Mouse (Mus musculus) liver, embryonic 14.5 days (tissue): ENCODE measurements around the gene Slc26a6. TPM values are rescaled to one million over a fixed set of nuclear protein-coding genes. Genes with fewer than 3 reads are reported as not detected.

Experiments used
- ATAC-seq: fragments of 200-750 bp; cut with Nextera tagmentation; 2 replicates; pipeline ENCODE4 v1.8.0; 2017; ENCODE audit warnings: moderate number of reproducible peaks, mild to moderate bottlenecking, moderate library complexity; ENCODE audit not compliant: insufficient read depth
- DNase-seq, 3 experiments: peaks; one replicate each; pipeline ENCODE4 v3.0.0-alpha.2; 2012 to 2013; ENCODE audit warnings: low read depth in 3 of 3, low spot score in 3 of 3
- H3K27ac ChIP-seq: fragments of 300-500 bp; sonication (generic); 2 replicates; pipeline ENCODE4 v1.5.1; 2014; ENCODE audit warnings: moderate library complexity, mild to moderate bottlenecking, control low read depth, inconsistent platforms
- H3K27me3 ChIP-seq: fragments of 300-500 bp; sonication (generic); 2 replicates; pipeline ENCODE4 v1.6.1; 2014; ENCODE audit warnings: mild to moderate bottlenecking, low read length, moderate library complexity; ENCODE audit not compliant: control insufficient read depth, insufficient read depth
- H3K36me3 ChIP-seq: fragments of 300-500 bp; sonication (generic); replicated peaks from 2 replicates; pipeline ENCODE4 v1.6.1; 2014; ENCODE audit warnings: low read depth; ENCODE audit not compliant: control insufficient read depth, insufficient read depth
- H3K4me1 ChIP-seq, 2 experiments: fragments of 200-500 bp in 1 of 2; fragments of 300-500 bp in 1 of 2; sonication (generic) in 1 of 2; replicated peaks; 2 replicates each; pipeline ENCODE4 v1.6.1; 2012 to 2014; ENCODE audit warnings: antibody characterized with exemption in 1 of 2, inconsistent platforms in 1 of 2, low read length in 1 of 2; ENCODE audit not compliant: control insufficient read depth in 2 of 2, insufficient read depth in 2 of 2
- H3K4me2 ChIP-seq: fragments of 300-500 bp; sonication (generic); 2 replicates; pipeline ENCODE4 v1.6.1; 2014; ENCODE audit warnings: low read depth, mild to moderate bottlenecking, control low read depth, moderate library complexity
- H3K4me3 ChIP-seq, 2 experiments: fragments of 200-500 bp in 1 of 2; fragments of 300-500 bp in 1 of 2; sonication (generic) in 1 of 2; 2 replicates each; pipeline ENCODE4 v1.5.1; 2012 to 2014; ENCODE audit warnings: low read depth in 2 of 2, low read length in 2 of 2, mild to moderate bottlenecking in 2 of 2, control low read depth in 1 of 2, inconsistent platforms in 1 of 2, moderate library complexity in 1 of 2; ENCODE audit not compliant: insufficient read depth in 1 of 2
- H3K9ac ChIP-seq: fragments of 300-500 bp; sonication (generic); replicated peaks from 2 replicates; pipeline ENCODE4 v1.6.1; 2014; ENCODE audit warnings: mild to moderate bottlenecking, control low read depth, moderate library complexity
- H3K9me3 ChIP-seq: fragments of 300-500 bp; sonication (generic); 2 replicates; pipeline ENCODE4 v1.6.1; 2016; ENCODE audit warnings: low read length, mixed read lengths; ENCODE audit not compliant: control insufficient read depth
- CTCF ChIP-seq: IDR thresholded peaks from 2 replicates; pipeline ENCODE4 v1.5.1; 2016; ENCODE audit warnings: antibody characterized with exemption, low read depth, control low read depth
- EP300 ChIP-seq: IDR thresholded peaks from 2 replicates; pipeline ENCODE4 v1.6.1; 2016; ENCODE audit warnings: antibody characterized with exemption, low read depth
- WGBS: fragments of 180-500 bp; shearing (Covaris S2); extraction: QIAGEN DNeasy Blood & Tissue Kit; methylation state at CpG from one replicate; pipeline ENCODE4 v1.1.7; 2014; ENCODE audit not compliant: insufficient replicate concordance; 5-methylcytosine and 5-hydroxymethylcytosine counted together
- polyA plus RNA-seq, 2 experiments: library from polyadenylated mRNA; depleted of rRNA in 1 of 2; stranded (reverse) in 1 of 2; unstranded in 1 of 2; fragments of >200 nt; fragmentation: Nextera tagmentation in 1 of 2; extraction: Ambion mirVana in 1 of 2; gene quantifications; 2 replicates each; pipeline versions ENCODE4 v1.2.1 to v1.2.3; 2012 to 2014

Slc26a6 gene
- polyA plus RNA-seq, 2 experiments, result 4.6 to 7.0 TPM

GRCm38 (mm10) chr9:108808163-108808665 is 44.9 kb upstream of the Slc26a6 start, which contains the start of gene Nckipsd:
TSS of gene Nckipsd (plus strand) at chr9:108808368.
- Histone ChIP-seq H3K4me1 (peaks cover 33 to 40% of the 10 kb centered on the region in 2 experiments), H3K4me3 (peak within 1 kb of the TSS; percentile 65 to 85), H3K27me3 (no peaks in the 10 kb centered on the region), H3K9ac (peak within 1 kb of the TSS; percentile 82), H3K4me2 (peak within 1 kb of the TSS; percentile 100), H3K36me3 (peaks cover 33% of the 10 kb centered on the region), H3K9me3 (no peaks in the 10 kb centered on the region), H3K27ac (peak within 1 kb of the TSS; percentile 94)
- under 1% methylated on average over 62 of the region's 62 CpGs for WGBS
- ATAC-seq, result peak; percentile 83
- no peak for TF ChIP-seq EP300
- peak; percentile 86 for TF ChIP-seq CTCF
- DNase-seq, result peak; percentile 80 to 85 (median 80)

GRCm38 (mm10) chr9:108809188-108809587 is 43.9 kb upstream of the Slc26a6 start:
- no peak for TF ChIP-seq EP300
- TF ChIP-seq CTCF, result no peak
- peaks cover 25% of the 10 kb centered on the region for H3K36me3 ChIP-seq
- no peaks in the 10 kb centered on the region for H3K9me3 ChIP-seq
- ATAC-seq, result no peak
- WGBS, result 27% methylated on average over 5 of the region's 5 CpGs
- H3K4me3 ChIP-seq, result peak overlapping the region in 1 of 2 experiments; percentile 85; a peak in 2 of 4 replicates
- no peak for DNase-seq
- peak overlapping the region; percentile 82 for H3K9ac ChIP-seq
- H3K4me1 ChIP-seq, result peaks cover 33 to 40% of the 10 kb centered on the region in 2 experiments
- no peaks in the 10 kb centered on the region for H3K27me3 ChIP-seq
- H3K27ac ChIP-seq, result no peak overlapping the region
- H3K4me2 ChIP-seq, result peak overlapping the region; percentile 100

GRCm38 (mm10) chr9:108809723-108810122 is 43.4 kb upstream of the Slc26a6 start:
- Histone ChIP-seq H3K9me3 (no peaks in the 10 kb centered on the region), H3K27ac (no peak overlapping the region), H3K36me3 (peaks cover 22% of the 10 kb centered on the region), H3K4me3 (no peak overlapping the region), H3K4me1 (peaks cover 33 to 40% of the 10 kb centered on the region in 2 experiments), H3K4me2 (no peak overlapping the region), H3K9ac (no peak overlapping the region), H3K27me3 (no peaks in the 10 kb centered on the region)
- ATAC-seq (no peak), DNase-seq (no peak)
- TF ChIP-seq EP300, result no peak
- TF ChIP-seq CTCF, result no peak
- WGBS, result 40% methylated on average over 6 of the region's 6 CpGs

GRCm38 (mm10) chr9:108810516-108810915 is 42.6 kb upstream of the Slc26a6 start:
- H3K36me3 ChIP-seq, result peaks cover 14% of the 10 kb centered on the region
- no peaks in the 10 kb centered on the region for H3K27me3 ChIP-seq
- H3K4me2 ChIP-seq, result no peak overlapping the region
- no peak overlapping the region for H3K9ac ChIP-seq
- no peak for TF ChIP-seq EP300
- TF ChIP-seq CTCF, result no peak
- 70% methylated on average over 5 of the region's 5 CpGs for WGBS
- no peak overlapping the region for H3K27ac ChIP-seq
- ATAC-seq (no peak), DNase-seq (no peak)
- H3K4me3 ChIP-seq, result no peak overlapping the region
- peaks cover 28 to 34% of the 10 kb centered on the region in 2 experiments for H3K4me1 ChIP-seq
- no peaks in the 10 kb centered on the region for H3K9me3 ChIP-seq

GRCm38 (mm10) chr9:108815557-108815956 is 37.5 kb upstream of the Slc26a6 start:
- Histone ChIP-seq H3K36me3 (peaks cover 2% of the 10 kb centered on the region), H3K4me2 (no peak overlapping the region), H3K4me1 (no peaks in the 10 kb centered on the region), H3K9ac (no peak overlapping the region), H3K4me3 (no peak overlapping the region), H3K27ac (no peak overlapping the region), H3K27me3 (no peaks in the 10 kb centered on the region), H3K9me3 (no peaks in the 10 kb centered on the region)
- TF ChIP-seq EP300, result no peak
- TF ChIP-seq CTCF, result no peak
- WGBS, result 73% methylated on average over 7 of the region's 7 CpGs
- ATAC-seq (no peak), DNase-seq (no peak)
